Mouse (Mus musculus) hindbrain, embryonic 13.5 days (tissue): ENCODE measurements at regions not wholly inside any gene's neighbourhood (a gene's known extent, or its start where the extent isn't known, plus 50 kb on each side); places are given as distances from the start of the nearest gene placed in this dataset.

ENCODE experiments used
- ATAC-seq: fragments of 200-750 bp; cut with Nextera tagmentation; 2 replicates; pipeline ENCODE4 v1.8.0; 2017; ENCODE audit warnings: moderate TSS enrichment; ENCODE audit not compliant: low FRiP score
- H3K27ac ChIP-seq: fragments of 300-500 bp; sonication (generic); 2 replicates; pipeline ENCODE4 v1.5.1; 2015; ENCODE audit warnings: inconsistent platforms, mild to moderate bottlenecking, moderate library complexity
- H3K27me3 ChIP-seq: fragments of 300-500 bp; sonication (generic); 2 replicates; pipeline ENCODE4 v1.6.1; 2015; ENCODE audit warnings: mild to moderate bottlenecking, inconsistent platforms
- H3K36me3 ChIP-seq: fragments of 300-500 bp; sonication (generic); 2 replicates; pipeline ENCODE4 v1.6.1; 2015; ENCODE audit warnings: mild to moderate bottlenecking, inconsistent platforms
- H3K4me1 ChIP-seq: fragments of 300-500 bp; sonication (generic); replicated peaks from 2 replicates; pipeline ENCODE4 v1.6.1; 2015; ENCODE audit warnings: inconsistent platforms
- H3K4me2 ChIP-seq: fragments of 300-500 bp; sonication (generic); 2 replicates; pipeline ENCODE4 v1.6.1; 2015; ENCODE audit warnings: inconsistent platforms, mild to moderate bottlenecking, moderate library complexity
- H3K4me3 ChIP-seq: fragments of 300-500 bp; sonication (generic); 2 replicates; pipeline ENCODE4 v1.5.1; 2015; ENCODE audit warnings: mild to moderate bottlenecking, inconsistent platforms
- H3K9ac ChIP-seq: fragments of 300-500 bp; sonication (generic); 2 replicates; pipeline ENCODE4 v1.6.1; 2015; ENCODE audit warnings: mild to moderate bottlenecking, inconsistent platforms
- H3K9me3 ChIP-seq: fragments of 300-500 bp; sonication (generic); 2 replicates; pipeline ENCODE4 v1.6.1; 2016; ENCODE audit warnings: inconsistent platforms
- WGBS: fragments of 180-500 bp; shearing (Covaris S2); methylation state at CpG from one replicate; pipeline ENCODE4 v1.1.7; 2015; 5-methylcytosine and 5-hydroxymethylcytosine counted together

DNA sequence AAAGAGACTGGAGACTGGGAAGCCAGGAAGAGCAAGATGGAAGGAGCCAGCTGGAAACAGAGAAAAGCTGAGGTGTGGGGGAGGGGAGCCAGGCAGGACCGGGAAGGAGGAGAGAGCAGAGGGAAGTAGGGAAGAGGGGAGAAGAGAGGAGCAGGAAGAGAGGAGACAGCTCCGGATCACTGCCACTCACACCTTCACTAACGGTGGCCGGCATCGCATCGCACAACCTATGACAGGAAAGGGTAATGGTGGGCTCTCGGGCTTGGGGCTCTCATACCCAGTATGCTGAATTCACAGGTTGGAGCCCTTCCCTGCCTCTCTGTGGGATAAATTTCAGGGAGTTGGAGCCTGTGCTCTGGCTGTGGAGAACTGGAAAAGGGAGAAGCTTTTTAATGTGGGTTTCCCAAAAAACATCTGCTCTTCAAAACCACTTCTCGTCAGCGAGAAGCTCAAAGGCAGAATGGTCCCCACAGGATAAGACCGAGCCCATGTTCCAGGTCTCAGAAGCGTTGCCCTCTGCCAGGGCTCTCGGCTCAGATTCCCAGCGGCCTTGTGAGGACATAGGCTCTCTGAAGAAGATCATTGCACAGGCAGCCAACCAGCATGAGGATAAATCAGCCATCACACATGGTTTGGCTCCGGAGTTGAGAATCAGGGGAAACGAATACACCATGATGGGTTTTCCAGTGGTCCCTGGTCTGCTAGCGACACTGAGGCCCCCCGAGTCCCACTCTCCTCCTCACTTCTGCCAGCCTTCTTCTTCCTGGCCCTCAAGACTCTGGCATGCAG lies 53.8 kb upstream of the Coro2b start:
- Histone ChIP-seq H3K27me3 (no peaks in the 10 kb centered on the region), H3K9me3 (peaks cover 5% of the 10 kb centered on the region; the same call in 1 of the 2 replicates), H3K27ac (no peak overlapping the region), H3K4me1 (no peaks in the 10 kb centered on the region), H3K9ac (no peak overlapping the region), H3K4me2 (no peak overlapping the region), H3K36me3 (no peaks in the 10 kb centered on the region), H3K4me3 (no peak overlapping the region)
- 85% methylated on average over 17 of the region's 17 CpGs for whole genome bisulfite sequencing
- ATAC-seq = no peak

DNA sequence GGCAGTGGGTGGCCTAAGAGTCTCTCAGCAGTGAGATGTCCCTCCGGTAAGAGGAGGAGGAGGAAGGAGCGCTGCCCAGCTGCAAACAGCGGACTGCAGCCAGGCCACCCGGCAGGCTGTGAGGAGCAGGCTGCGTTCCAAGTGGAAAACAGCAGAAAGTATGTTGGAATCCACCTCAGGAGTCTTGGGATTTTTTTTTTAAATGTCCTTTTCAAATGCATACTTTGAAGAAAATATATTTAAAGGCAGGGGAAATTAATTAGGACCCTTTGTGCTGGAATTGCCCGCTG lies 54.3 kb upstream of the Coro2b start:
- no peaks in the 10 kb centered on the region for H3K4me1 ChIP-seq
- no peak overlapping the region for H3K4me3 ChIP-seq
- no peak overlapping the region for H3K27ac ChIP-seq
- peaks cover 5% of the 10 kb centered on the region; the same call in 1 of the 2 replicates for H3K9me3 ChIP-seq
- no peaks in the 10 kb centered on the region for H3K27me3 ChIP-seq
- no peaks in the 10 kb centered on the region for H3K36me3 ChIP-seq
- no peak for ATAC-seq
- 89% methylated on average over 6 of the region's 6 CpGs for WGBS
- H3K4me2 ChIP-seq = no peak overlapping the region
- no peak overlapping the region for H3K9ac ChIP-seq

DNA sequence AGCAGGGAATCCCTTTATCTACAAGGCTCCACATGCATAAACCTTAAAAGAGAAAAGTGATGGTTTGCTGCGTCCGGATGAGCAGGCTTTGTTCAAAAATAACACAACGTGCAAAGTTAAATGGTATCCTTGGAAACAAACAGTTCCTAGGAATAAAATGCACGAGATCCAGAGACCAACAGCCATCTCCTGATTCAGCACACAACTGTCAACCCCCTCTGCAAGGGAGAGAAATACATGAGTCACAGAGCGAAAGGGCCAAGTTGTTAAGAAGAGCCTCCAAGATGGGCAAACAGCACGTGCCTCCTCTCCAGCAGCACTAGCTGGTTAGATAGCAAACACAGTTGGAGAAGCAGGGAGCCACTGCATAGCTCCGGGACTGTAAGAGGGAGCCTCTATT lies 61.2 kb upstream of the Coro2b start:
- Histone ChIP-seq H3K27ac (no peak overlapping the region), H3K9ac (no peak overlapping the region), H3K4me1 (no peaks in the 10 kb centered on the region), H3K36me3 (no peaks in the 10 kb centered on the region), H3K9me3 (no peaks in the 10 kb centered on the region), H3K4me2 (no peak overlapping the region), H3K27me3 (no peaks in the 10 kb centered on the region), H3K4me3 (no peak overlapping the region)
- WGBS = 69% methylated on average over 7 of the region's 7 CpGs
- no peak for ATAC-seq

DNA sequence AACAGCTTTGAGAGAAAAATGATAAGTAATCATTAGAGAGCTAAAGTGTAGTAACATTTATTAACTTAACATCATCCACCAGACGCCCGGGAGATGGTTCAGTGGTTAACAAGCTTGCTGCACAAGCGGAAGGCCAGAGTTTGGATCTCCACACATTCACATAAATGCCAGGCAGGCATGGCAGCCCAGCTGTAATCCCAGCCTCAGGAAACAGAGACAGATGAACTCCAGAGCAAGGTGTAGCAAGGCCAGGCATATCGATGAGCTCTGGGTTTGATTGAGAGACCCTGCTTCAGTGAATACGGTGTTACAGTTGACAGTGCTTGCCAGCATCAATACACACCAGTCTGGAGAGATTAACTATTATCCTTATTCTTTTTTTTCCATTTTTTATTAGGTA lies 62.1 kb upstream of the Coro2b start:
- no peak overlapping the region for H3K4me3 ChIP-seq
- H3K27ac ChIP-seq = no peak overlapping the region
- H3K9me3 ChIP-seq = no peaks in the 10 kb centered on the region
- no peak overlapping the region for H3K4me2 ChIP-seq
- H3K36me3 ChIP-seq = no peaks in the 10 kb centered on the region
- no peak for ATAC-seq
- H3K9ac ChIP-seq = no peak overlapping the region
- H3K4me1 ChIP-seq = no peaks in the 10 kb centered on the region
- 95% methylated on average over 5 of the region's 5 CpGs for WGBS
- no peaks in the 10 kb centered on the region for H3K27me3 ChIP-seq

DNA sequence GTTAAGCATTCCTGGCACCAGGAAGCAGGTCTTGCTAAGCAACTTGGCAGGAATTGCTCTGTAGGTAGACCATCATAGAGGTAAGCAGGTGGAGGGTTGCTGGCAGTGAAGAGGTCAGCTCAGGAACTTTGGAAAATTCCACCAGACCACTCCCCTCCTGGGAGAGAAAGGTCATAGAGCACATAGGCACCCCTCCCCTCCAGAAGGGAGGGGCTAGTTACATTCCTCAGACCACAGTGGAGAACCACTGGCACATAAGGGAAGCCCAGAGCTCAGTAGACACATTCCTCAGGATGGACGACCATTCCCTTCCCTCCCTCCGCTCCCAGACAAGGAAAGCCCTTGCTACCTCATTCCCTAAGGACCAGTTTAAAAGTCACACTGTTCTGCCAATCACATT lies 67.1 kb upstream of the Itga11 start:
- H3K4me2 ChIP-seq = no peak overlapping the region
- 75% methylated on average over 2 of the region's 2 CpGs for WGBS
- peaks cover 9% of the 10 kb centered on the region for H3K4me1 ChIP-seq

DNA sequence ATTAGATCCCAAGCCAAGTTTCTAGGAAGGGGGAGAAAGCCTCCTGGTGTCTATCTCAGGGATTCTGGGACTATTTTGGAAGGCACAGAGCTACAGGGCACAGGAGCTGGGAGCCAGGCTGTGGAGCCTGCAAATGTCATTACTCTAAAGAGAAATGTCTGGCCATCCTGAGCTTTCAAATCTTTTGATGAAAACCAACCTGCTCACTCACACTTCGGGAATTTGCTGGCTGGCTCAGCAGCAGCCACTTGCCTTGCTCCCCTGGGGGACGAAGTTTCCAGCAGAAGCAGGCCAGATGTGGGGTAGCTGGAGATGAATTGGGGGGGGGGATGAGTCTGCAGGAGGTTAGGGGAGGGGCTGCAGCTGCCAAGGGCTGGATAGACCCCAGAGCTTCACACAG lies 66.2 kb upstream of the Itga11 start:
- WGBS = 60% methylated on average over 2 of the region's 2 CpGs
- Histone ChIP-seq H3K9ac (no peak overlapping the region), H3K4me3 (no peak overlapping the region), H3K9me3 (peaks cover 7% of the 10 kb centered on the region; the same call in 1 of the 2 replicates), H3K4me1 (peaks cover 12% of the 10 kb centered on the region), H3K4me2 (no peak overlapping the region), H3K36me3 (no peaks in the 10 kb centered on the region), H3K27me3 (no peaks in the 10 kb centered on the region), H3K27ac (no peak overlapping the region)
- no peak for ATAC-seq

More for the DNA sequence above, 67.1 kb upstream of the Itga11 start:
- Histone ChIP-seq H3K27me3 (no peaks in the 10 kb centered on the region), H3K9ac (no peak overlapping the region), H3K27ac (no peak overlapping the region), H3K9me3 (peaks cover 7% of the 10 kb centered on the region; the same call in 1 of the 2 replicates), H3K36me3 (no peaks in the 10 kb centered on the region), H3K4me3 (no peak overlapping the region)
- no peak for ATAC-seq

DNA sequence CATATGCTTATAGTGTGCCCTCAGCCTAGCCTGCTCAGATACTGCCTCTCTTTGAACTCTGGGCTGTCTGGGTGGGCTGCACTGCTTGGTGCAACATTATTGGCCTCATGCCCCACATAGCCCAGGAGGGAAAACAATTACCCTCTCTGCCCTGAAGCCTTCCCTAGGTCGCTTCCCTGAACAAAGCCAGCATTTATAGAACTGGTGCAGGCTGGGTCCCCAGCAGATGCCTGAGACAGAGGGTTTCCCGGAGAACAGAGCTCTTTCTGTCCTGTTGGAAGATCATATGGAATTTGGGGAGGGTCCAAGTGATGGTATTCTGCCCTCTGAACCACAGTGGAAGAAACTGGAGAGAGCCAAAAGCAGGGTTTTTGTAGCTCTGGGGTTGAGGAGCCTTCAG lies 64.6 kb upstream of the Itga11 start:
- ATAC-seq = no peak
- no peaks in the 10 kb centered on the region for H3K36me3 ChIP-seq

DNA sequence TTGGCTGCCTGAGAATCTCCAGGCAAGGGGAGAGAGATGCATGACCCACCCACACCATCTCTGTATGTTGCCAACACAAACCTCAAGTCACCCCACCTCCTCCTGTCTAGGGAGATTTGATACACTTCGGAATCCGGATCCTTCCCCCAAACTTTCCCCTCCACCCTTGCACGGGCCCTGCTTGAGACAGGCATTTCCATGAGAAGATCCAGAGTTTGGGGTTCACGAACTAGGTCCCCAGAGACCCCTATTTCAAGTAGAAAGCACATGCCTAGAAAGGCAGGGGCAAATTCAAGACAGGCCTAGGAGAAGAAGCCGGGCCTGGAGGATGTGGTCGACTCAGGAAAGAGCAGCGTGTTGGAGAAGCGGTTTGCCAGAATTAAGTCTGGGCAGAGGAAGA lies 63.8 kb upstream of the Itga11 start:
- H3K4me1 ChIP-seq = peaks cover 12% of the 10 kb centered on the region
- no peak overlapping the region for H3K4me2 ChIP-seq
- no peak overlapping the region for H3K4me3 ChIP-seq
- H3K36me3 ChIP-seq = no peaks in the 10 kb centered on the region
- peaks cover 7% of the 10 kb centered on the region; the same call in 1 of the 2 replicates for H3K9me3 ChIP-seq
- no peak for ATAC-seq
- 0 out of 2 replicates have a peak overlapping the region, but pooled peaks have one; percentile 13 for H3K27ac ChIP-seq
- no peak overlapping the region for H3K9ac ChIP-seq
- H3K27me3 ChIP-seq = no peaks in the 10 kb centered on the region
- WGBS = 87% methylated on average over 8 of the region's 8 CpGs

More for the DNA sequence above, 64.6 kb upstream of the Itga11 start:
- H3K4me3 ChIP-seq = no peak overlapping the region
- no peak overlapping the region for H3K4me2 ChIP-seq
- WGBS = 17% methylated on average over 2 of the region's 2 CpGs
- 0 out of 2 replicates have a peak overlapping the region, but pooled peaks have one; percentile 13 for H3K27ac ChIP-seq
- no peak overlapping the region for H3K9ac ChIP-seq
- H3K27me3 ChIP-seq = no peaks in the 10 kb centered on the region
- peaks cover 12% of the 10 kb centered on the region for H3K4me1 ChIP-seq
- H3K9me3 ChIP-seq = peaks cover 7% of the 10 kb centered on the region; the same call in 1 of the 2 replicates

DNA sequence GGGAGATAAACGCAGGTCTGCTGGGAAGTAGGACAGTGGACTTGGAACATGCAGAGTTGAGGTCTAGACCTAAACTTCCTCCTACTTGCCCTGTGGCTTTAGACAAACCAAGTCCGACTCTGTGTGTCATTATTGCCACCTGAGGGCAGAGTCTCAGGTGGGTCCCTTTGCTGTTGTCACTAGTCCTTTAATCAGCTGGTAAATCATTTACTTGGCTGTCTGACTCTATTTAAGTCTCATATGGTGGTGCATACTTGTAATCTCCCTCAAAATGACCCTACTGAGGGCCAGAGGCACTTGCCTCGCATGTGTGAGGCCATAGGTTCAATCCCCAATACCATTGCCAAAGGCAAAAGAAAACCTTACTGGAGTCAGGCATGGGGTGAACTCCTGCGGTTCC lies 62.7 kb upstream of the Itga11 start:
- no peak overlapping the region for H3K9ac ChIP-seq
- H3K27me3 ChIP-seq = no peaks in the 10 kb centered on the region
- H3K4me3 ChIP-seq = no peak overlapping the region
- no peak for ATAC-seq
- no peaks in the 10 kb centered on the region for H3K36me3 ChIP-seq
- peaks cover 12% of the 10 kb centered on the region for H3K4me1 ChIP-seq
- WGBS = 86% methylated on average over 4 of the region's 4 CpGs
- H3K4me2 ChIP-seq = no peak overlapping the region
- H3K27ac ChIP-seq = no peak overlapping the region
- peaks cover 6% of the 10 kb centered on the region; the same call in 1 of the 2 replicates for H3K9me3 ChIP-seq

DNA sequence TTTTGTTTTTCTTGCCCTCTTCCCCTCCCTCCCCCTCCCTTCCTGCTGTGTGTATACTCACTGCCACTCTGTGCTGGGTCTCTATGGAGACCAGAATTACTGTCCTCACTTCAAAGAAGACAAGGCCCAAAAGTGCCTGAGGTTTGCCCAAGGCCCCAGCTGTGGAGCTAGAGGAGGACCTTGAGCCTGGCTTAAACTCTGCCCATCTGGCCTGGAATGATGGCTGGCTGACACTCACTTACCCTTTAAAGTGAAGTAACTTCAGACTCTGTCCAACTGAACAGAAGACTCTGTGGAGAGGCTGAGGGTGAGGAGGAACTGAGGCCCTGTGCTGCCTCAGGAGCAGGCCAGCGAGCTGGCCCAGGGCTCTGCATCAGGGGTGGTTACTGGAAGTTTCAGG lies 61.8 kb upstream of the Itga11 start:
- Histone ChIP-seq H3K4me3 (no peak overlapping the region), H3K4me1 (peaks cover 12% of the 10 kb centered on the region), H3K4me2 (no peak overlapping the region), H3K9me3 (no peaks in the 10 kb centered on the region), H3K9ac (no peak overlapping the region), H3K36me3 (no peaks in the 10 kb centered on the region), H3K27me3 (no peaks in the 10 kb centered on the region), H3K27ac (no peak overlapping the region)
- 65% methylated on average over 1 of the region's 1 CpGs for WGBS
- no peak for ATAC-seq

DNA sequence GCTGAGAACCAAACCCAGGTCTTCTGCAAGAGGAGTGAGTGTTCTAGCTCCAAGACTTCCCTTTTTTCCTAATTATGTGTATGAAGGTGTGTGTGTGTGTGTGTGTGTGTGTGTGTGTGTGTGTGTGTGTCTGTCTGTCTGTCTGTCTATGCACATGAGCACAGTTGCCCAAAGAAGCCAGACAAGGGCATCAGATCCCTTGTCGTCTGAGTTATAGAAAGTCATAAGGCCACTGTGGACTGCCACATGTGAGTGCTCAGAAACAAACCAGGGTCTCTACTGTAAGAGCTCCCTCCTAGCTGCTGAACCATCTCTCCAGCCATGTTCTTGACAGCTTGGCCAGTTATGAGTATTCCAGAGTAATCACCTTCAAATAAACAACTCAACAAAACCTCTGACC lies 58.6 kb upstream of the Itga11 start:
- no peak for ATAC-seq
- no peak overlapping the region for H3K4me2 ChIP-seq
- H3K36me3 ChIP-seq = no peaks in the 10 kb centered on the region
- H3K27me3 ChIP-seq = no peaks in the 10 kb centered on the region
- no peak overlapping the region for H3K4me3 ChIP-seq
- WGBS = 100% methylated on average over 1 of the region's 1 CpGs
- H3K27ac ChIP-seq = no peak overlapping the region
- no peak overlapping the region for H3K9ac ChIP-seq
- no peaks in the 10 kb centered on the region for H3K9me3 ChIP-seq
- H3K4me1 ChIP-seq = peaks cover 5% of the 10 kb centered on the region; the same call in 1 of the 2 replicates

DNA sequence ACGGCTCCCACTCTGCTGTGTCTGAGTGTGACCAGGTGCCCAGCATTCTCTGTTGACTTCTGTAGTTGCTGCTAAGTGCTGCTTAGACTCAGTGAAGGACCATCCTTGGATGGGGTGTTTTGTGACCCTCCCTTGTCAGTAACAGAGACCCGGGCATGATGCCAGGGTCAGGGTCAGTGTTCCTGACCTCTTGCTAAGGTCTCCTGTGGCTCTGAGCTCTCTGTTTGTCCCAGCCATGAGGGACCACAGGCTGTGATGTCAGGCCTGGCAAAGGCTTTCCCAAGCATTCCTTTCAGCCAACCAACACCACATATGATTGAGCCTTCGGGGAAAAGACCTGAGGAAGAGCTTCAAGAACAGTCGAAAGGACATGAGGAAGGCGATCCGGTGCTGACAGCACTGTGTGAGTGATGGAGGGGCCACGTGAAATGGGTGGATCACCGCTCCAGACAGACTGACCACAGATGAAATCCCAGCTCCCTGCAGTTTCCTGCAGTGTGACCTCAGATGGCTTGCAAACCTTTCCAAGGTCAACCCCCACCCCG lies 56.7 kb upstream of the Itga11 start:
- H3K9me3 ChIP-seq = no peaks in the 10 kb centered on the region
- no peak overlapping the region for H3K4me2 ChIP-seq
- no peak overlapping the region for H3K27ac ChIP-seq
- no peaks in the 10 kb centered on the region for H3K27me3 ChIP-seq
- H3K9ac ChIP-seq = no peak overlapping the region
- no peaks in the 10 kb centered on the region for H3K4me1 ChIP-seq
- H3K4me3 ChIP-seq = no peak overlapping the region
- 69% methylated on average over 9 of the region's 9 CpGs for WGBS
- no peak for ATAC-seq
- no peaks in the 10 kb centered on the region for H3K36me3 ChIP-seq

DNA sequence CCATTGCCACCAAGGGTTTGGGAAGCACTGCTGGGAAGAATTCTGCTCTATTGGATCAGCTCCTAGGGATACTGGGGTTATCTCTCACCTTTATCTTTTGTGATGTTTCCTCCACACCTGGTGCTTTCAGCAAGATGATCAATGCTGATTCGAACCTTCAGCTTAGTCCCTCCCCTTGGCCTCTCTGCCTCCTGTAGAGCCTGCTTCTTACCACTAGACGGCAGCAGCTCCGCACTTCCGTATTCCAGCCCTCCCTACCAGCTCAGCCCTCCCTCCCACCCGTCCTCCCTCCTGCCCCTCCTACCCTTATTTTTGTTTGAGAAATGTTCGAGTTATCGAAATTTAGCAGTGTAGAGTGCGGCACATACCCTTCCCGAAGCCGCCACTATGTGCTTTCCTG lies 55.5 kb upstream of the Itga11 start:
- Histone ChIP-seq H3K4me1 (no peaks in the 10 kb centered on the region), H3K27ac (no peak overlapping the region), H3K4me3 (no peak overlapping the region), H3K4me2 (no peak overlapping the region), H3K9me3 (no peaks in the 10 kb centered on the region), H3K9ac (no peak overlapping the region), H3K36me3 (no peaks in the 10 kb centered on the region), H3K27me3 (no peaks in the 10 kb centered on the region)
- WGBS = 67% methylated on average over 10 of the region's 10 CpGs
- ATAC-seq = no peak
